Mouse (Mus musculus): ENCODE measurements around the gene Parp6. TPM values are rescaled to one million over a fixed set of nuclear protein-coding genes. Genes with fewer than 3 reads are reported as not detected.

Parp6 gene
- total RNA-seq (2021), result 100 to 1,000 TPM; 129 to 132 TPM
- long read RNA-seq, experiment 1, transcript Parp6-201 (24 exons, 2,709 nt), result major isoform, 37 of 204 reads
- long read RNA-seq, experiment 1, transcript Parp6-202 (24 exons, 2,631 nt), result minor isoform, 23 of 204 reads
- long read RNA-seq, experiment 1, partial matches to known transcripts, result 85 of 204 reads
- long read RNA-seq, experiment 1, other reads (novel, unspliced or antisense), result 58 of 204 reads
- long read RNA-seq, experiment 2, transcript Parp6-202 (24 exons, 2,631 nt), result minor isoform, 46 of 300 reads
- long read RNA-seq, experiment 2, transcript Parp6-201 (24 exons, 2,709 nt), result major isoform, 71 of 300 reads
- long read RNA-seq, experiment 2, partial matches to known transcripts, result 119 of 300 reads
- long read RNA-seq, experiment 2, other reads (novel, unspliced or antisense), result 64 of 300 reads

- Histone ChIP-seq H3K4me3 (peak within 1 kb of the TSS; percentile 69), H3K27ac (peak within 1 kb of the TSS; percentile 92)
- peak; percentile 62 for TF ChIP-seq CTCF (conservative IDR thresholded peaks at IDR 0.05)
- DNase-seq (ENCODE audit: low spot score in 2 of 2), result peak; percentile 100
Measured at GRCm38 (mm10) chr9:59616622-59617306, at the start of gene Parp6. Gene Parp6, plus strand, starts transcription at chr9:59617284.

GRCm38 (mm10) chr9:59571852-59572251 lies 45.2 kb upstream of the Parp6 start:
- Histone ChIP-seq H3K27ac (no peak overlapping the region), H3K4me3 (no peak overlapping the region)
- no peak for DNase-seq (ENCODE audit: low spot score in 2 of 2)
- no peak for TF ChIP-seq CTCF (conservative IDR thresholded peaks at IDR 0.05)

- no peak for TF ChIP-seq CTCF (conservative IDR thresholded peaks at IDR 0.05)
- DNase-seq (ENCODE audit: low spot score in 2 of 2), result no peak
- H3K27ac ChIP-seq, result peak overlapping the region; percentile 86
- H3K4me3 ChIP-seq, result peak overlapping the region; percentile 61
Measured at GRCm38 (mm10) chr9:59577401-59577800, 39.7 kb upstream of the Parp6 start.

GRCm38 (mm10) chr9:59577844-59578504 lies 39.1 kb upstream of the Parp6 start, which contains the start of gene Celf6:
Gene Celf6, plus strand, starts transcription at chr9:59577917.
- no peak for TF ChIP-seq CTCF (conservative IDR thresholded peaks at IDR 0.05)
- Histone ChIP-seq H3K27ac (peak within 1 kb of the TSS; percentile 86), H3K4me3 (peak within 1 kb of the TSS; percentile 61)
- DNase-seq (ENCODE audit: low spot score in 2 of 2), result peak; percentile 90 to 96

GRCm38 (mm10) chr9:59578505-59578867 lies 38.6 kb upstream of the Parp6 start:
- no peak for DNase-seq (ENCODE audit: low spot score in 2 of 2)
- peak overlapping the region; percentile 80 for H3K27ac ChIP-seq
- TF ChIP-seq CTCF (conservative IDR thresholded peaks at IDR 0.05), result no peak
- H3K4me3 ChIP-seq, result peak overlapping the region; percentile 61

- peak; percentile 83 for DNase-seq (ENCODE audit: low spot score in 2 of 2)
- peak; percentile 94 for TF ChIP-seq CTCF (conservative IDR thresholded peaks at IDR 0.05)
- Histone ChIP-seq H3K4me3 (peak overlapping the region; percentile 33; the same call in 1 of the 2 replicates), H3K27ac (peak overlapping the region; percentile 28; the same call in 1 of the 2 replicates)
Measured at GRCm38 (mm10) chr9:59584871-59585308, 32.2 kb upstream of the Parp6 start.

- no peak for TF ChIP-seq CTCF (conservative IDR thresholded peaks at IDR 0.05)
- Histone ChIP-seq H3K27ac (peak overlapping the region; percentile 99), H3K4me3 (peak overlapping the region; percentile 40)
- peak; percentile 35 to 61 for DNase-seq (ENCODE audit: low spot score in 2 of 2)
Measured at GRCm38 (mm10) chr9:59588252-59588651, 28.8 kb upstream of the Parp6 start.

- Histone ChIP-seq H3K4me3 (peak overlapping the region; percentile 40), H3K27ac (peak overlapping the region; percentile 99)
- no peak for TF ChIP-seq CTCF (conservative IDR thresholded peaks at IDR 0.05)
- DNase-seq (ENCODE audit: low spot score in 2 of 2), result peak; percentile 74 to 94
Measured at GRCm38 (mm10) chr9:59588710-59589671, 28.1 kb upstream of the Parp6 start.

GRCm38 (mm10) chr9:59589703-59590439 lies 27.2 kb upstream of the Parp6 start:
- peak overlapping the region; percentile 35; the same call in 1 of the 2 replicates for H3K4me3 ChIP-seq
- peak overlapping the region; percentile 99 for H3K27ac ChIP-seq
- TF ChIP-seq CTCF (conservative IDR thresholded peaks at IDR 0.05), result no peak
- DNase-seq (ENCODE audit: low spot score in 2 of 2), result peak; percentile 41 to 56

GRCm38 (mm10) chr9:59601661-59602060 lies 15.4 kb upstream of the Parp6 start:
- H3K27ac ChIP-seq, result no peak overlapping the region
- H3K4me3 ChIP-seq, result no peak overlapping the region
- DNase-seq (ENCODE audit: low spot score in 2 of 2), result no peak
- no peak for TF ChIP-seq CTCF (conservative IDR thresholded peaks at IDR 0.05)

GRCm38 (mm10) chr9:59605967-59606366 lies 11.1 kb upstream of the Parp6 start:
- DNase-seq (ENCODE audit: low spot score in 2 of 2), result no peak
- Histone ChIP-seq H3K4me3 (no peak overlapping the region), H3K27ac (no peak overlapping the region)
- peak; percentile 54 for TF ChIP-seq CTCF (conservative IDR thresholded peaks at IDR 0.05)
